Mouse (Mus musculus) thymus, adult 2 months (tissue): Measurements from ENCODE around the gene Gse1. TPM values are rescaled to one million over a fixed set of nuclear protein-coding genes. Genes with fewer than 3 reads are reported as not detected.

Experiments
- DNase-seq: peaks from one replicate; pipeline ENCODE4 v3.0.0; 2021
- H3K27ac ChIP-seq: fragments of 200-500 bp; 2 replicates; pipeline ENCODE4 v1.5.1; 2012; ENCODE audit warnings: low read length, control low read depth; ENCODE audit not compliant: control insufficient read depth, insufficient read depth
- H3K27me3 ChIP-seq: fragments of 200-500 bp; 2 replicates; pipeline ENCODE4 v1.6.1; 2012; ENCODE audit warnings: mild to moderate bottlenecking, low read length, moderate library complexity, mixed read lengths; ENCODE audit not compliant: control insufficient read depth, insufficient read depth
- H3K36me3 ChIP-seq: fragments of 200-500 bp; 2 replicates; pipeline ENCODE4 v1.6.1; 2012; ENCODE audit warnings: mild to moderate bottlenecking, low read length, moderate library complexity; ENCODE audit not compliant: control insufficient read depth, insufficient read depth
- H3K4me1 ChIP-seq: fragments of 200-500 bp; replicated peaks from 2 replicates; pipeline ENCODE4 v1.6.1; 2012; ENCODE audit warnings: low read length; ENCODE audit not compliant: control insufficient read depth, insufficient read depth
- H3K4me3 ChIP-seq: fragments of 200-500 bp; 2 replicates; pipeline ENCODE4 v1.5.1; 2012; ENCODE audit warnings: mild to moderate bottlenecking, low read length, control low read depth, moderate library complexity; ENCODE audit not compliant: control insufficient read depth, insufficient read depth
- CTCF ChIP-seq: fragments of 200-500 bp; IDR thresholded peaks from 2 replicates; pipeline ENCODE4 v1.5.1; 2012; ENCODE audit warnings: mild to moderate bottlenecking, control low read depth, low read length, moderate library complexity, borderline replicate concordance; ENCODE audit not compliant: control insufficient read depth, poor library complexity, insufficient read depth; ENCODE audit errors: extremely low read depth
- POLR2A ChIP-seq: fragments of 200-500 bp; IDR thresholded peaks from 2 replicates; pipeline ENCODE4 v1.6.1; 2012; ENCODE audit warnings: mild to moderate bottlenecking, low read length, control low read depth, moderate library complexity; ENCODE audit not compliant: control insufficient read depth, poor library complexity, insufficient read depth; ENCODE audit errors: extremely low read depth
- WGBS: fragments of 180-500 bp; shearing (Covaris S2); methylation state at CpG from one replicate; pipeline ENCODE4 v1.1.7; 2018; 5-methylcytosine and 5-hydroxymethylcytosine counted together
- polyA plus RNA-seq: library from polyadenylated mRNA; depleted of rRNA; stranded (reverse); fragments of >200 nt; gene quantifications from 2 replicates; pipeline ENCODE4 v1.2.3, GENCODE M21; 2012

The Gse1 gene
- polyA plus RNA-seq, 1 experiment, result 202 TPM

DNA sequence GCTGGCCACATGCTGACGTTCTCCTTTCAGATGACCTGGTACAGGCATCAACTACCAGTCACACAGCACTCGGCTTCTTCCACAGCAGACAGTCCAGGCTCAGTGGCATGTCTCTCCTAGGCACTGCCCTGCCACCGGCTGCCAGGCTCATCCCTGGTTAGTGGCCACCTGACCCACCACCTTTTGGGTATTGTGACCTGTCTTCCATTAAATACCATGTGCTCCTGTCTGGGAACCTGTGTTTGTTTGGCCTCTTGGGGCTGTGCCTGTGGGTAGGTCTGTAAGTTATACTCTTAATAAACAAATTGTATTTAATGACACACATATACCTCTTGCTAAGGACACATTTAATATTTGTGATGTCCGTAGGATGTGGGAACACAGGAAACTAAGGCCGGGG lies 142.9 kb downstream of the Gse1 start:
- Histone ChIP-seq H3K4me1 (peaks cover 48% of the 10 kb centered on the region), H3K27me3 (no peaks in the 10 kb centered on the region; the same call in 1 of the 2 replicates), H3K4me3 (no peak overlapping the region), H3K36me3 (no peaks in the 10 kb centered on the region), H3K27ac (no peak overlapping the region)
- DNase-seq, result no peak
- no peak for TF ChIP-seq CTCF
- no peak for TF ChIP-seq POLR2A
- whole genome bisulfite sequencing, result 73% methylated on average over 5 of the region's 5 CpGs

DNA sequence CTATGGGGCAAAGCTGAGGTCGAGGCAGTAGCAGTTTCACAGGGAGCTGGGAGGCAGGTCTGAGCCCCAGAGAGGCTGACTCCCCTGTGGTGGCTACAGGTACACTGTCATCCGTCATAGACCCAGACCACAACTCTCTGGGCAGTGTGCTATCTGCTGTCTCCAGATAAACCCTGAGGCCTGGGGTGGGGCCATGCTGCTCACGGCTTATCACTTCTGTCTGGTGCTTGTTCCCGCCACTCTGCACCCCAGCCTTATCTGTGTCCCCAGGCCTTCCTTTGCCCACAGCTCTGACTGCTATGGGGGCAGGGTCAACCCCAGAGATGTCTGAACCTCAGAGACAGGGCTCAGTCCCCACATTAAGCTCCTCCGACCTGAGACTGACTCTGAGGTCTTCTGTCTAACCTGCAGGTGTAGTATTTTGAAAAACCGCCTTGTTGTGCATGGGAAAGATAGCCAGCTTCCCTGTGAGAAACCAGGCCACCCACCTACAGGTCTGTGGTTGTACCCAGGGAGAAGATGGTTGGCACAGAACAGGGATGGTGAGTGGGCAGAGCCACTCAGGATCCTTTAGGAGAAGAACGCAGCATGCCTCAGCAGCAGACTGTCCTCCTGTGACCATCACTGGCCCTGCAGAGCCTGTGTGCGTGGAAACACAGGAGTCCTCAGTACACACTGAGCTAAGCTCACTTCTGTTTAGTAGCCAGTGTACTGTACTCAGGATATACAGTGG lies 143.6 kb downstream of the Gse1 start:
- no peaks in the 10 kb centered on the region for H3K36me3 ChIP-seq
- no peak overlapping the region for H3K27ac ChIP-seq
- peaks cover 44% of the 10 kb centered on the region for H3K4me1 ChIP-seq
- no peak overlapping the region for H3K4me3 ChIP-seq
- TF ChIP-seq POLR2A (no peak), CTCF (no peak)
- no peaks in the 10 kb centered on the region; the same call in 1 of the 2 replicates for H3K27me3 ChIP-seq
- WGBS, result 47% methylated on average over 8 of the region's 8 CpGs
- DNase-seq, result no peak

DNA sequence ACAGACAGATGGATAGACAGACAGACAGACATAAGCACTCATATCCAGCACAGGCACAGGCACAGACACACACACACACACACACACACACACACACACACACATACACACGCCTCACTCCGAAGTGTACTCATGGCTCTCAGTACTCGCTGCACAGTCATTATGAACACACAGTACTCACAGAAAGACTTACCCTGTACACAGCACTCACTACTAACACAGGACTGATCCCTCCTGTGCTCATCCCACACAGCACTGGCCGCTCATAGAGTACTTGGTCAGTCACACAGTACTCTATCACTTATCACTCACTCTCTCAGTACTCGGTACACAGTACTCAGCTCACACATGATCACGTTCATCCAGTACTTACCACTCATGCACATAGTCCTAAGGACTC lies 144.4 kb downstream of the Gse1 start:
- no peak for DNase-seq
- Histone ChIP-seq H3K36me3 (no peaks in the 10 kb centered on the region), H3K4me3 (no peak overlapping the region), H3K27me3 (no peaks in the 10 kb centered on the region; the same call in 1 of the 2 replicates), H3K27ac (no peak overlapping the region), H3K4me1 (peaks cover 43% of the 10 kb centered on the region)
- WGBS, result 92% methylated on average over 6 of the region's 6 CpGs
- TF ChIP-seq POLR2A, result no peak
- no peak for TF ChIP-seq CTCF

DNA sequence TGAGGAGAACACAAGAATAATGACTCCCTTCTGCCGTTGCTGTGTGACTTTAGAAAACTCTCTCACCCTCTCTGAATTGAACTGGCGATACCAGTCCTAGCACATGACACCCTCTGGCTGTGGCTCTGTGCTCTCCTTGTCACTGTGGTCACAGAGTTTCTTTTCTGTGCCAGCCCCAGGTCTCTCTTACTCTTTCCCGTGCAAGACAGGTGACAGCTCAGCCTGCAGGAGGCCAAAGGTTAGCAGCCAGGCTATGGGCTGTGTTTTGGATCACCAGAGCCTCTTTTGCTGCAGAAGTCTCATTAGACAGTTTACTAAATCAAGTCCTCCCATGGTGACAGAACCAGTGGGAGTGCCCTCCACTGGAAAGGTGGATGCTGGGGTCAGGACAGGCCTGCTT lies 145.4 kb downstream of the Gse1 start:
- Histone ChIP-seq H3K27me3 (no peaks in the 10 kb centered on the region; the same call in 1 of the 2 replicates), H3K4me1 (peaks cover 45% of the 10 kb centered on the region), H3K4me3 (no peak overlapping the region), H3K36me3 (no peaks in the 10 kb centered on the region), H3K27ac (no peak overlapping the region)
- WGBS, result 51% methylated on average over 3 of the region's 3 CpGs
- DNase-seq, result no peak
- TF ChIP-seq POLR2A, result no peak

DNA sequence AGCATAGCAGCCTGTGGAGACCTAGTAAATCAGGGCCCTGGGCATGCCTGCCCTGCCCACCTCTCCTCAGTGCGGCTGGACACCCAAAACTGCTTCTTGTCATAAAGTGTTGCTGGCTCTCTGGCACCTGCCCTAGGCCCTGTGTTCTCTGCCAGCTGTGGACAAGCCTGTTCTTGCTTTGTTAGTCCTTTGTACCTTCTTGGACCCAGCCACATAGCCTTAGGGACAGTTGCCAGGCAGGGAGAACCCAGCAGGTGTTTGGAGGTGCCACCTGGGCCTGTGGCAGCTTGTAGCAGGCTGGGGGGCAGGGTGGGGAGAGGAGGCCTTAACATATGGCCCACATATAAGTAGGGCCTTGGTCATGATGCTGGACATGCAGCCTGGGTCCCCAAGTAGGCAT lies 145.8 kb downstream of the Gse1 start:
- Histone ChIP-seq H3K4me3 (no peak overlapping the region), H3K27me3 (no peaks in the 10 kb centered on the region; the same call in 1 of the 2 replicates), H3K36me3 (no peaks in the 10 kb centered on the region), H3K27ac (no peak overlapping the region), H3K4me1 (peaks cover 42% of the 10 kb centered on the region)
- TF ChIP-seq POLR2A (no peak), CTCF (no peak)
- 67% methylated on average over 1 of the region's 1 CpGs for WGBS
- no peak for DNase-seq

DNA sequence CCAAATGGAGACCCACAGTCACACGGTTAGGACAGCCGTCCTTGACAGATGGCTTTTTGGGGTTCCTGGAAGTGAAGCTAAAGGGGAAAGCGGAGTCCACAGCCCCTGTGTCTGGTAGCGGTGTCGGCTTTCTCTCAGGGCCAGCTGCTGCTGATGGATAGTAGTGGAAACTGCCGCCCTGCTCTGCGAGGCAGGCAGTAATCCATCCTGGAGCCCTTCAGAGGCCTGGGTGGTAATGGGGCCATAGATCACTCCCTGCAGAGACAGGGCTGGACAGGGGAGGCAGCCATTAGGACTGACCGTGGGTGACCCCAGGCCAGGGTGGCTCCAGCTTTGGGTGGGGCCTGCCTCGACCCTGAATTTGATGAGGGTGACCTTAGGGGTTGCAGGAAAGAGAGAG lies 146.3 kb downstream of the Gse1 start:
- no peak for DNase-seq
- TF ChIP-seq CTCF (no peak), POLR2A (no peak)
- Histone ChIP-seq H3K4me3 (no peak overlapping the region), H3K4me1 (peaks cover 38% of the 10 kb centered on the region), H3K36me3 (no peaks in the 10 kb centered on the region), H3K27ac (no peak overlapping the region), H3K27me3 (no peaks in the 10 kb centered on the region; the same call in 1 of the 2 replicates)
- 56% methylated on average over 9 of the region's 9 CpGs for WGBS
